Mouse (Mus musculus) stomach, embryonic 15.5 days (tissue): ENCODE measurements around the gene Slc25a51. TPM values are rescaled to one million over a fixed set of nuclear protein-coding genes. Genes with fewer than 3 reads are reported as not detected.

ENCODE experiments used
- ATAC-seq: fragments of 200-750 bp; cut with Nextera tagmentation; 2 replicates; pipeline ENCODE4 v1.8.0; 2017; ENCODE audit warnings: low read depth, moderate number of reproducible peaks, moderate TSS enrichment; ENCODE audit not compliant: insufficient read depth, low FRiP score
- H3K27ac ChIP-seq: fragments of 300-500 bp; sonication (generic); 2 replicates; pipeline ENCODE4 v1.5.1; 2015; ENCODE audit warnings: mild to moderate bottlenecking, inconsistent platforms
- H3K27me3 ChIP-seq: fragments of 300-500 bp; sonication (generic); replicated peaks from 2 replicates; pipeline ENCODE4 v1.6.1; 2015; ENCODE audit warnings: inconsistent platforms
- H3K36me3 ChIP-seq: fragments of 300-500 bp; sonication (generic); 2 replicates; pipeline ENCODE4 v1.6.1; 2015; ENCODE audit warnings: inconsistent platforms
- H3K4me1 ChIP-seq: fragments of 300-500 bp; sonication (generic); 2 replicates; pipeline ENCODE4 v1.6.1; 2015; ENCODE audit warnings: inconsistent platforms
- H3K4me2 ChIP-seq: fragments of 300-500 bp; sonication (generic); 2 replicates; pipeline ENCODE4 v1.6.1; 2015; ENCODE audit warnings: mild to moderate bottlenecking, inconsistent platforms
- H3K4me3 ChIP-seq: fragments of 300-500 bp; sonication (generic); replicated peaks from 2 replicates; pipeline ENCODE4 v1.5.1; 2015; ENCODE audit warnings: inconsistent platforms
- H3K9ac ChIP-seq: fragments of 300-500 bp; sonication (generic); 2 replicates; pipeline ENCODE4 v1.6.1; 2015; ENCODE audit warnings: inconsistent platforms
- H3K9me3 ChIP-seq: fragments of 300-500 bp; sonication (generic); 2 replicates; pipeline ENCODE4 v1.6.1; 2016; ENCODE audit warnings: inconsistent platforms
- WGBS: fragments of 180-500 bp; shearing (Covaris S2); methylation state at CpG from one replicate; pipeline ENCODE4 v1.1.7; 2015; 5-methylcytosine and 5-hydroxymethylcytosine counted together
- polyA plus RNA-seq: library from polyadenylated mRNA; unstranded; fragments of >200 nt; fragmentation: Nextera tagmentation; extraction: Ambion mirVana; gene quantifications from 2 replicates; pipeline ENCODE4 v1.2.1, GENCODE M21; 2015

Gene Slc25a51
- polyA plus RNA-seq, 1 experiment from 2014 or later = 60.7 TPM

GRCm38 (mm10) chr4:45441778-45442177 is 33.2 kb upstream of the Slc25a51 start:
- Histone ChIP-seq H3K9ac (no peak overlapping the region), H3K36me3 (no peaks in the 10 kb centered on the region), H3K27me3 (no peaks in the 10 kb centered on the region), H3K9me3 (no peaks in the 10 kb centered on the region), H3K4me1 (peaks cover 31% of the 10 kb centered on the region), H3K4me3 (no peak overlapping the region), H3K27ac (no peak overlapping the region), H3K4me2 (no peak overlapping the region)
- no peak for ATAC-seq
- 76% methylated on average over 1 of the region's 1 CpGs for WGBS

- no peak overlapping the region for H3K9ac ChIP-seq
- 19% methylated on average over 5 of the region's 5 CpGs for WGBS
- H3K36me3 ChIP-seq = no peaks in the 10 kb centered on the region
- H3K4me1 ChIP-seq = peaks cover 55% of the 10 kb centered on the region
- no peak overlapping the region for H3K4me2 ChIP-seq
- no peaks in the 10 kb centered on the region for H3K9me3 ChIP-seq
- H3K27me3 ChIP-seq = no peaks in the 10 kb centered on the region
- H3K27ac ChIP-seq = peak overlapping the region; percentile 35; the same call in 1 of the 2 replicates
- no peak for ATAC-seq
- no peak overlapping the region for H3K4me3 ChIP-seq
These were observed 30.7 kb upstream of the Slc25a51 start for GRCm38 (mm10) chr4:45439281-45439680.

- WGBS = 42% methylated on average over 3 of the region's 3 CpGs
- no peak overlapping the region for H3K9ac ChIP-seq
- no peak for ATAC-seq
- peaks cover 57% of the 10 kb centered on the region for H3K4me1 ChIP-seq
- H3K9me3 ChIP-seq = no peaks in the 10 kb centered on the region
- H3K4me2 ChIP-seq = no peak overlapping the region
- no peak overlapping the region for H3K4me3 ChIP-seq
- H3K27ac ChIP-seq = no peak overlapping the region
- no peaks in the 10 kb centered on the region for H3K27me3 ChIP-seq
- no peaks in the 10 kb centered on the region for H3K36me3 ChIP-seq
These were observed 28.4 kb upstream of the Slc25a51 start for GRCm38 (mm10) chr4:45437010-45437409.

- Histone ChIP-seq H3K4me2 (no peak overlapping the region), H3K9me3 (no peaks in the 10 kb centered on the region), H3K27me3 (no peaks in the 10 kb centered on the region), H3K27ac (no peak overlapping the region), H3K4me3 (no peak overlapping the region), H3K4me1 (peaks cover 57% of the 10 kb centered on the region), H3K9ac (no peak overlapping the region), H3K36me3 (0 out of 2 replicates have a peak, but pooled peaks cover 4% of the 10 kb centered on the region)
- no peak for ATAC-seq
- WGBS = 45% methylated on average over 7 of the region's 7 CpGs
These were observed 27.9 kb upstream of the Slc25a51 start for GRCm38 (mm10) chr4:45436383-45436913.

- Histone ChIP-seq H3K27ac (0 out of 2 replicates have a peak overlapping the region, but pooled peaks have one; percentile 31), H3K4me1 (peaks cover 54% of the 10 kb centered on the region), H3K27me3 (no peaks in the 10 kb centered on the region), H3K36me3 (0 out of 2 replicates have a peak, but pooled peaks cover 7% of the 10 kb centered on the region), H3K4me2 (no peak overlapping the region), H3K9me3 (no peaks in the 10 kb centered on the region), H3K9ac (no peak overlapping the region), H3K4me3 (no peak overlapping the region)
- WGBS = 43% methylated on average over 2 of the region's 2 CpGs
- no peak for ATAC-seq
These were observed 27.3 kb upstream of the Slc25a51 start for GRCm38 (mm10) chr4:45435899-45436298.

- Histone ChIP-seq H3K4me3 (no peak overlapping the region), H3K9ac (no peak overlapping the region), H3K36me3 (0 out of 2 replicates have a peak, but pooled peaks cover 7% of the 10 kb centered on the region), H3K9me3 (no peaks in the 10 kb centered on the region), H3K27me3 (no peaks in the 10 kb centered on the region), H3K4me1 (peaks cover 45% of the 10 kb centered on the region), H3K27ac (no peak overlapping the region; the same call in 1 of the 2 replicates), H3K4me2 (no peak overlapping the region)
- WGBS = 76% methylated on average over 4 of the region's 4 CpGs
- ATAC-seq = no peak
These were observed 26.1 kb upstream of the Slc25a51 start for GRCm38 (mm10) chr4:45434681-45435080.

- H3K36me3 ChIP-seq = 0 out of 2 replicates have a peak, but pooled peaks cover 7% of the 10 kb centered on the region
- ATAC-seq = no peak
- WGBS = 88% methylated on average over 12 of the region's 12 CpGs
- H3K9ac ChIP-seq = no peak overlapping the region
- H3K4me1 ChIP-seq = peaks cover 39% of the 10 kb centered on the region
- H3K4me2 ChIP-seq = no peak overlapping the region
- H3K4me3 ChIP-seq = no peak overlapping the region
- no peaks in the 10 kb centered on the region for H3K27me3 ChIP-seq
- H3K9me3 ChIP-seq = no peaks in the 10 kb centered on the region
- no peak overlapping the region for H3K27ac ChIP-seq
These were observed 25.5 kb upstream of the Slc25a51 start for GRCm38 (mm10) chr4:45434071-45434470.

- 70% methylated on average over 3 of the region's 3 CpGs for WGBS
- Histone ChIP-seq H3K9ac (no peak overlapping the region), H3K27me3 (no peaks in the 10 kb centered on the region), H3K4me2 (no peak overlapping the region), H3K9me3 (no peaks in the 10 kb centered on the region), H3K4me3 (no peak overlapping the region), H3K4me1 (peaks cover 26% of the 10 kb centered on the region), H3K36me3 (0 out of 2 replicates have a peak, but pooled peaks cover 7% of the 10 kb centered on the region), H3K27ac (no peak overlapping the region)
- ATAC-seq = no peak
These were observed 23.2 kb upstream of the Slc25a51 start for GRCm38 (mm10) chr4:45431806-45432205.

- Histone ChIP-seq H3K4me1 (peaks cover 21% of the 10 kb centered on the region), H3K4me3 (no peak overlapping the region), H3K9me3 (no peaks in the 10 kb centered on the region), H3K36me3 (0 out of 2 replicates have a peak, but pooled peaks cover 7% of the 10 kb centered on the region), H3K27ac (no peak overlapping the region), H3K27me3 (no peaks in the 10 kb centered on the region), H3K9ac (no peak overlapping the region), H3K4me2 (no peak overlapping the region)
- WGBS = 86% methylated on average over 3 of the region's 3 CpGs
- no peak for ATAC-seq
These were observed 22.8 kb upstream of the Slc25a51 start for GRCm38 (mm10) chr4:45431316-45431715.

GRCm38 (mm10) chr4:45429451-45429850 is 20.9 kb upstream of the Slc25a51 start:
- 84% methylated on average over 7 of the region's 7 CpGs for WGBS
- Histone ChIP-seq H3K36me3 (0 out of 2 replicates have a peak, but pooled peaks cover 7% of the 10 kb centered on the region), H3K9ac (no peak overlapping the region), H3K27me3 (no peaks in the 10 kb centered on the region), H3K9me3 (no peaks in the 10 kb centered on the region), H3K4me3 (no peak overlapping the region), H3K4me1 (0 out of 2 replicates have a peak, but pooled peaks cover 3% of the 10 kb centered on the region), H3K27ac (no peak overlapping the region), H3K4me2 (no peak overlapping the region)
- ATAC-seq = no peak

GRCm38 (mm10) chr4:45426724-45427457 is 18.3 kb upstream of the Slc25a51 start:
- Histone ChIP-seq H3K27me3 (no peaks in the 10 kb centered on the region), H3K36me3 (0 out of 2 replicates have a peak, but pooled peaks cover 7% of the 10 kb centered on the region), H3K4me1 (peaks cover 9% of the 10 kb centered on the region; the same call in 1 of the 2 replicates), H3K9me3 (no peaks in the 10 kb centered on the region), H3K9ac (no peak overlapping the region), H3K4me2 (no peak overlapping the region), H3K4me3 (no peak overlapping the region), H3K27ac (no peak overlapping the region)
- no peak for ATAC-seq
- WGBS = 69% methylated on average over 13 of the region's 13 CpGs

- Histone ChIP-seq H3K4me2 (no peak overlapping the region), H3K27ac (peak overlapping the region; percentile 57; the same call in 1 of the 2 replicates), H3K9me3 (no peaks in the 10 kb centered on the region), H3K27me3 (no peaks in the 10 kb centered on the region), H3K4me3 (no peak overlapping the region), H3K9ac (no peak overlapping the region), H3K4me1 (peaks cover 22% of the 10 kb centered on the region; the same call in 1 of the 2 replicates), H3K36me3 (no peaks in the 10 kb centered on the region)
- 31% methylated on average over 8 of the region's 8 CpGs for WGBS
- ATAC-seq = peak; percentile 41
These were observed 14.8 kb upstream of the Slc25a51 start for GRCm38 (mm10) chr4:45423406-45423805.
